Mouse (Mus musculus) adipose tissue, adult 10 weeks (tissue): ENCODE measurements around the gene Psmb3. TPM values are rescaled to one million over a fixed set of nuclear protein-coding genes. Genes with fewer than 3 reads are reported as not detected.

Experiments used
- polyA plus RNA-seq: library from polyadenylated mRNA; stranded (reverse); fragments of 350-450 nt; fragmentation: Illumina TruSeq; extraction: RNeasy Lipid Tissue Mini Kit (QIAGEN cat#74804); gene quantifications from one replicate; pipeline ENCODE4 v1.2.3, GENCODE M21; 2014; ENCODE audit warnings: low read depth, low replicate concordance

Gene Psmb3
- 187 TPM for polyA plus RNA-seq

GRCm38 (mm10) chr11:97703039-97703826 is at the start of gene Psmb3:
Gene Psmb3 (plus strand): TSS chr11:97703399.

DNA sequence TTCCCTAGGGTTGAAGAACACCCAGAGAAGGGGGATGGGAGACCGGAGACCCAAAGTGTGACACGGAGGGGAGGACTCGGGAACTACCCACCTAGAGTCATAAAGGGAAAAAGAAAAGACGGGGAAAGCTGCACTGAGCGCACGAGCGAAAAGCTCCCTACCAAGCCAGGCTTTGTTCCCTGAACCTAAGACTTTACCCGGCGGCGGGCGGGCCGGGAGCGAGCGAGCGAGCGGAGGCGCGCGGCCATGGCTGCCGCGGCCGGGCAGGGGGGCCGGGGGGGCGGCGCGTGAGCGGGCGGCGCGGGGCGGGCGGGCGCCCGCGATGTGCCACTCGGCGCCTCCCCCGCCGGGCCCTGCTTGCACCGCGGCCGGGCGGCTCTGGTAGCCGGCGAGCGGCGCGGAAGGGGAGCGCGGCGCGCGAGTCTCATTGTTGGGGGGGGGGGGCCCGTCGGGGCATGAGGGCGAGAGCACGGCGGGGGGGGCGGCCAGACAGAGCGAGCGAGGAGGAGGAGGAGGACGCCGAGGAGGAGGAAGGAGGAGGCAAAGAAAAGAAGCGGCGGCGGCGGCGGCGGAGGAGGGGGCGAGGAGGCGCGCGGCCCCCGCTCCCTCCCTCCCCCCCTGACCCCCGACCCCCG is 40.2 kb upstream of the Psmb3 start, which contains the start of gene Mllt6:
Gene Mllt6 (plus strand): TSS at position 522 of the 635 bp plus-strand sequence.

DNA sequence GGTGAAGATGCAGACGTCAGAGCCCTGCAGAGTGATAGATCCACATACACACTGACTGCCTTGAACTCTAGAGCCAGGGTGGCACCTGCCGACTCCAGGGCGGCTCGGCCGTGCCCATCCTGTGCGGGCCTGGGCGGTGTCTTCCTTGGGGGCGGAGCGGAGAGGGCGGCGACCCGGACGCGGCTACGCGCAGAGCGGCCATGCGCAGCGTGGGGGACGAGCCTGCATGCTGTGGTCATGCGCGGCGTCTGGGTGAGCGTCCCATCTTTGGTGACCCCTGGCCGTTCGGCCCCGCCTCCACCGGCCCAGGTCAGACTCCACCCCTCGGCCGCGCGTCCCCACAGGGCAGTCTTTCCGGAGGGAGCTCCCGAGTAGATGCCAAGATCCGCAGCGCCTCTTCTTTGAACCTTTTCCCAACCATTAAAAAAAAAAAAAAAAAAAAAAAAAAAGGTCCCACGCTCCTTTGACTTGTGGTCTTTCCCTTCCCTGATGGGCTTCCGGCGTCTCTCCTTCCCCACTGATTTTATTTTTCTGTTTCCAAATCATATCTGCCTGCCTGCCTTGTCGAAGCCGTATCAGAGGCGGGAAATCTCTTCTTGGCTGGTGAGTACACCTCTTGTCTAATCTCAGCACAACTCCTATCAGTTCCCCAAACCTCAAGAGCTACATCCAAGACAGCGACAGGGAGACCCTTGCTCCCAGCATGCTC is 17.4 kb upstream of the Psmb3 start, which contains the start of gene Cisd3:
Gene Cisd3 (plus strand): TSS at position 214 of the 709 bp plus-strand sequence.

GRCm38 (mm10) chr11:97700003-97700745 is 3.0 kb upstream of the Psmb3 start, which contains the start of gene Pcgf2:
Gene Pcgf2 (minus strand): TSS chr11:97700497.

DNA sequence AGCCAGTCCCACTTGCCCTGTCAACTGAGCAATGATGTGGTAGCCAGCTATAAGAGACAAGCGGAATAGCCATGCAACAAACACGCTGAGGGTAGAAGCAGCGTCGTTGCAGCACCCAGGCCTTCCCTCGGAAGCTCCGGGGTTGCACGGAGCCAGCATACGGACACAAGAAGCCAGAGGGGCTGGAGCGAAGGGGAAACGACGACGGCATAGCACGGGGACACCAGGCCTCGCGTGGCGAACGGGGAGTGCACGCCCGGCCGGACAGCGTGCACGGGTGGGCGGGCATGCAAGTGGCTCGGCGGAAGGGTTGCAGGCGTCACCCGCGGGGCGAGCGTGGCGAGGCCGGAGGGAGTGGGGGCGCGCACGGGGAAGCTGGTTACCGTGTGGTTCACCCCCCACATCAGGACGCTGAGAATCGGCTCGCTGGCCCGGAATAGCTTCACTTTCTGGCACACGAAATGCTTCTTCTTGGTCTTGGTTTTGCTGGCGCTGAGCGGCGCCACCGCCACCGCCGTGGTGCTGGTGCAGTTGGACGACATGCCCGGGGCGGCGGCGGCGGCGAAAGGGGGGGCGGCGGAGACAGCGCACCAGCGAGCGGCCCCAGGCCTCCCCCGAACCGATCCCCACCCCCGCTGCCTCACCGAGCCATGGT is 41.0 kb downstream of the Psmb3 start, which contains the start of gene Pip4k2b:
Gene Pip4k2b (minus strand): TSS at position 642 of the 655 bp plus-strand sequence.

Other genes with a start within 250 kb of the Psmb3 start
- gene 4933428G20Rik, start 203.1 kb upstream of the Psmb3 start, polyA plus RNA-seq, result 0.29 TPM
- 2.1 TPM for gene Srcin1, start 127.2 kb upstream of the Psmb3 start, polyA plus RNA-seq
- gene Epop, start 73.7 kb upstream of the Psmb3 start, polyA plus RNA-seq, result 0.50 TPM
- 25.1 TPM for gene Mllt6, start 40.0 kb upstream of the Psmb3 start, polyA plus RNA-seq
- gene Cisd3, start 17.6 kb upstream of the Psmb3 start, polyA plus RNA-seq, result 43.3 TPM
- 29.3 TPM for gene Pcgf2, start 2.9 kb upstream of the Psmb3 start, polyA plus RNA-seq
- gene Pip4k2b, start 41.3 kb downstream of the Psmb3 start, polyA plus RNA-seq, result 19.7 TPM
- gene Cwc25, start 63.2 kb downstream of the Psmb3 start, polyA plus RNA-seq, result 12.4 TPM
- 1.6 TPM for gene 1700001P01Rik, start 72.5 kb downstream of the Psmb3 start, polyA plus RNA-seq
- 980 TPM for gene Rpl23, start 79.0 kb downstream of the Psmb3 start, polyA plus RNA-seq
- 107 TPM for gene Lasp1, start 95.6 kb downstream of the Psmb3 start, polyA plus RNA-seq
- 2.3 TPM for gene B230217C12Rik, start 137.4 kb downstream of the Psmb3 start, polyA plus RNA-seq
- gene Fbxo47, start 180.8 kb downstream of the Psmb3 start, polyA plus RNA-seq, result 0.99 TPM